Mouse (Mus musculus) heart, adult 2 months (tissue): ENCODE measurements around the gene Pnkp. TPM values are rescaled to one million over a fixed set of nuclear protein-coding genes. Genes with fewer than 3 reads are reported as not detected.

Source experiments
- DNase-seq, 2 experiments: peaks; one replicate each; pipeline ENCODE4 v3.0.0; 2021
- H3K27ac ChIP-seq: fragments of 200-600 bp; 2 replicates; pipeline ENCODE4 v1.8.1; 2022
- H3K27me3 ChIP-seq: fragments of 200-500 bp; 2 replicates; pipeline ENCODE4 v1.6.1; 2012; ENCODE audit warnings: mild to moderate bottlenecking, low read length, inconsistent platforms, mixed read lengths; ENCODE audit not compliant: control insufficient read depth, insufficient read depth
- H3K36me3 ChIP-seq: fragments of 200-500 bp; 2 replicates; pipeline ENCODE4 v1.6.1; 2012; ENCODE audit warnings: low read length, inconsistent platforms; ENCODE audit not compliant: control insufficient read depth, insufficient read depth
- H3K4me1 ChIP-seq: fragments of 200-500 bp; 2 replicates; pipeline ENCODE4 v1.6.1; 2011; ENCODE audit warnings: low read length; ENCODE audit not compliant: control insufficient read depth, insufficient read depth
- H3K4me3 ChIP-seq: fragments of 200-600 bp; 2 replicates; pipeline ENCODE4 v1.8.1; 2022
- H3K79me2 ChIP-seq: fragments of 200-500 bp; replicated peaks from 2 replicates; pipeline ENCODE4 v1.6.1; 2012; ENCODE audit warnings: mild to moderate bottlenecking, inconsistent platforms, low read length, moderate library complexity, mixed read lengths; ENCODE audit not compliant: control insufficient read depth, insufficient read depth
- H3K9ac ChIP-seq: fragments of 200-500 bp; 2 replicates; pipeline ENCODE4 v1.6.1; 2012; ENCODE audit warnings: low read depth, mild to moderate bottlenecking, control low read depth, inconsistent platforms, low read length, mixed read lengths
- CTCF ChIP-seq: fragments of 200-600 bp; IDR thresholded peaks from 2 replicates; pipeline ENCODE4 v1.8.1; 2022; ENCODE audit warnings: antibody characterized with exemption, mild to moderate bottlenecking, moderate library complexity
- EP300 ChIP-seq: fragments of 200-500 bp; IDR thresholded peaks from 2 replicates; pipeline ENCODE4 v1.6.1; 2011; ENCODE audit warnings: low read depth, low read length, control low read depth; ENCODE audit not compliant: insufficient read depth
- POLR2A ChIP-seq: fragments of 200-500 bp; IDR thresholded peaks from 2 replicates; pipeline ENCODE4 v1.6.1; 2011; ENCODE audit warnings: mild to moderate bottlenecking, low read depth, low read length, control low read depth; ENCODE audit not compliant: insufficient read depth
- WGBS: fragments of 180-500 bp; shearing (Covaris S2); methylation state at CpG from one replicate; pipeline ENCODE4 v1.1.7; 2018; 5-methylcytosine and 5-hydroxymethylcytosine counted together
- intact Hi-C: fragments of 180-260 bp; cut with DNase I; formaldehyde crosslinking; loops from one replicate; pipeline ENCODE4 v1.15.1; 2025
- polyA plus RNA-seq: library from polyadenylated mRNA; depleted of rRNA; stranded (reverse); fragments of >200 nt; gene quantifications from 2 replicates; pipeline ENCODE4 v1.2.3, GENCODE M21; 2012
- total RNA-seq, 2 experiments: library from RNA; stranded (reverse); gene quantifications; 2 replicates each; pipeline ENCODE4 v1.2.3; 2021

Pnkp gene
- total and polyA plus RNA-seq, 3 experiments, result 15.3 to 20.2 (median 19.6) TPM

- Histone ChIP-seq H3K4me1 (peaks cover 6% of the 10 kb centered on the region), H3K79me2 (peaks cover 3% of the 10 kb centered on the region), H3K36me3 (no peaks in the 10 kb centered on the region), H3K4me3 (peak overlapping the region; percentile 83), H3K9ac (no peak overlapping the region), H3K27me3 (no peaks in the 10 kb centered on the region), H3K27ac (peak overlapping the region; percentile 91)
- no peak for DNase-seq
- WGBS, result 54% methylated on average over 9 of the region's 9 CpGs
- intact Hi-C loops, result loop anchor here (5.0 kb wide), 1 partner anchor 41 kb away; the partner anchor contains the start of gene Fuz
- TF ChIP-seq CTCF, result no peak
- no peak for TF ChIP-seq EP300
- no peak for TF ChIP-seq POLR2A
Observed at GRCm38 (mm10) chr7:44856265-44856916, 548 bp upstream of the Pnkp start.

DNA sequence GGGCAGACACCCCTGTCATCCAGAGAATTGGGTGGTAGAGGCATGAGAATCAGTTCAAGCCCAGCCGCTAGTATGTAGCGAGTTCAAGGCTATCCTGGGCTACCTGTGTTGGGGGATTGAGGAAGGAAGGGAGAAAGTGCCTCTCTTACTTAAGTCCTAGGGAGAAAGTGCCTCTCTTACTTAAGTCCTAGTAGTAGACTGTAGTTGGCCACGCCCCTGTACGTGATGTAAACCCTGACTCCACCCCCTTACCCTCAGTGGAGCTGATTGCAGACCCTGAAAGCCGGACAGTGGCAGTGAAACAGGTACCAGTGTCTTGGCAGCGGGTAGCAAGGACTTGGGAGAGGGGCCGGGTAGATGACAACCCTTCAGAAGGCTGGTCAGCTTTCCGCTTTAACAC is 966 bp downstream of the Pnkp start:
- peaks cover 6% of the 10 kb centered on the region for H3K4me1 ChIP-seq
- TF ChIP-seq CTCF (no peak), EP300 (no peak), POLR2A (0 out of 2 replicates have a peak, but pooled peaks have one; percentile 18)
- H3K36me3 ChIP-seq, result no peaks in the 10 kb centered on the region
- intact Hi-C loops, result loop anchor here (5.0 kb wide), 1 partner anchor 39 kb away; the partner anchor contains the start of gene Fuz
- H3K9ac ChIP-seq, result 0 out of 2 replicates have a peak overlapping the region, but pooled peaks have one; percentile 12
- H3K4me3 ChIP-seq, result peak overlapping the region; percentile 83
- WGBS, result 25% methylated on average over 8 of the region's 8 CpGs
- no peaks in the 10 kb centered on the region for H3K27me3 ChIP-seq
- peak overlapping the region; percentile 91 for H3K27ac ChIP-seq
- no peak for DNase-seq
- H3K79me2 ChIP-seq, result no peaks in the 10 kb centered on the region

DNA sequence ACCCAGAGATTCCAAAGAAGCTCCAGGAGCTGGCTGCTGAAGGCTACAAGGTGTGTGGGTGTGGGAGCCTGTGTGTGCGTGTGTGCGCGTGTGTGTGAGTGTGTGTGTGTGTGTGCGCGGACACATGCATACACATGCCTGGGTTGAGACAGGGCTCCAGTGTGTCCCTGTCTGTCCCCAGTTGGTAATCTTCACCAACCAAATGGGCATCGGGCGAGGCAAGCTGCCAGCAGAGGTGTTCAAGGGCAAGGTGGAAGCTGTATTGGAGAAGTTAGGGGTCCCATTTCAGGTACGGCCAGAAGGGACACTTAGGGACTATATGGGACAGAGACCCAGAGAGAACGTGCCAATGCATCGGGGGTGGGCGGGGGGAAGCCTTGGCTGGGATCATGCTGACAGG is 3.0 kb downstream of the Pnkp start:
- H3K27me3 ChIP-seq, result no peaks in the 10 kb centered on the region
- 88% methylated on average over 11 of the region's 11 CpGs for whole genome bisulfite sequencing
- DNase-seq, result no peak

GRCm38 (mm10) chr7:44860576-44861428 is 3.9 kb downstream of the Pnkp start:
- intact Hi-C loops, result no loop called here
- no peaks in the 10 kb centered on the region; the same call in 1 of the 2 replicates for H3K79me2 ChIP-seq
- no peak overlapping the region for H3K9ac ChIP-seq
- H3K4me3 ChIP-seq, result no peak overlapping the region
- no peaks in the 10 kb centered on the region for H3K36me3 ChIP-seq
- no peaks in the 10 kb centered on the region for H3K27me3 ChIP-seq
- H3K4me1 ChIP-seq, result peaks cover 14% of the 10 kb centered on the region
- TF ChIP-seq CTCF (peak; percentile 95), EP300 (no peak)
- WGBS, result 54% methylated on average over 22 of the region's 22 CpGs
- H3K27ac ChIP-seq, result no peak overlapping the region
- DNase-seq, result peak in 1 of 2 experiments; percentile 82

More for the DNA sequence above, 3.0 kb downstream of the Pnkp start:
- TF ChIP-seq POLR2A (no peak), EP300 (no peak), CTCF (no peak)
- Histone ChIP-seq H3K4me1 (peaks cover 7% of the 10 kb centered on the region), H3K79me2 (no peaks in the 10 kb centered on the region; the same call in 1 of the 2 replicates), H3K9ac (no peak overlapping the region), H3K4me3 (no peak overlapping the region), H3K27ac (no peak overlapping the region), H3K36me3 (no peaks in the 10 kb centered on the region)
- intact Hi-C loops, result loop anchor here (5.0 kb wide), 1 partner anchor 37 kb away; the partner anchor contains the start of gene Fuz

DNA sequence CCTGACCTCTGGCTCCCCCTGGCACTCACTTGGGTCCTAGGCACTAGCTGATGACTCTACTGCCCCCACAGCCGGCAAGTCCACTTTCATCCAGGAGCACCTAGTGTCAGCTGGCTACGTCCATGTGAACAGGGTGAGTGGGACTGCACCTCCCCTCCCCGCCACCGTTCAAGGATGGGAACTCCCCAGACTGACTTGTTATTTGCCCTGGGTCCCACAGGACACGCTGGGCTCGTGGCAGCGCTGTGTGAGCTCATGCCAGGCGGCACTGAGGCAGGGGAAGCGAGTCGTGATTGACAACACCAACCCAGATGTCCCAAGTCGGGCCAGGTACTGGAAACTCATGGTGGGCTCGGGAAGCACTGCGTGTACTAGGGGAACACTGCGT is 4.5 kb downstream of the Pnkp start:
- Histone ChIP-seq H3K27me3 (no peaks in the 10 kb centered on the region), H3K79me2 (no peaks in the 10 kb centered on the region; the same call in 1 of the 2 replicates), H3K4me3 (no peak overlapping the region), H3K27ac (no peak overlapping the region), H3K9ac (no peak overlapping the region), H3K4me1 (peaks cover 18% of the 10 kb centered on the region), H3K36me3 (no peaks in the 10 kb centered on the region)
- 81% methylated on average over 14 of the region's 14 CpGs for WGBS
- no peak for DNase-seq
- intact Hi-C loops, result no loop called here
- no peak for TF ChIP-seq CTCF
- no peak for TF ChIP-seq EP300
- no peak for TF ChIP-seq POLR2A
